Mouse (Mus musculus) intestine, embryonic 14.5 days (tissue): ENCODE measurements at regions not wholly inside any gene's neighbourhood (a gene's known extent, or its start where the extent isn't known, plus 50 kb on each side); places are given as distances from the start of the nearest gene placed in this dataset.

Experiments used
- ATAC-seq: fragments of 200-750 bp; cut with Nextera tagmentation; replicated peaks from 2 replicates; pipeline ENCODE4 v1.8.0; 2017; ENCODE audit warnings: low read depth, moderate number of reproducible peaks, moderate TSS enrichment, moderate library complexity; ENCODE audit not compliant: low FRiP score, low TSS enrichment
- DNase-seq: peaks from one replicate; pipeline ENCODE4 v3.0.0-alpha.2; 2018; ENCODE audit warnings: low spot score
- H3K27ac ChIP-seq: fragments of 300-500 bp; sonication (generic); 2 replicates; pipeline ENCODE4 v1.5.1; 2014; ENCODE audit warnings: low read depth, mild to moderate bottlenecking, control low read depth
- H3K27me3 ChIP-seq: fragments of 300-500 bp; sonication (generic); replicated peaks from 2 replicates; pipeline ENCODE4 v1.6.1; 2014; ENCODE audit warnings: low read length, control low read depth; ENCODE audit not compliant: control insufficient read depth, insufficient read depth
- H3K36me3 ChIP-seq: fragments of 300-500 bp; sonication (generic); 2 replicates; pipeline ENCODE4 v1.6.1; 2014; ENCODE audit warnings: low read length, control low read depth; ENCODE audit not compliant: control insufficient read depth, insufficient read depth
- H3K4me1 ChIP-seq: fragments of 300-500 bp; sonication (generic); replicated peaks from 2 replicates; pipeline ENCODE4 v1.6.1; 2014; ENCODE audit warnings: low read length, control low read depth, mixed read lengths; ENCODE audit not compliant: control insufficient read depth, insufficient read depth
- H3K4me2 ChIP-seq: fragments of 300-500 bp; sonication (generic); 2 replicates; pipeline ENCODE4 v1.6.1; 2014; ENCODE audit warnings: low read length
- H3K4me3 ChIP-seq: fragments of 300-500 bp; sonication (generic); 2 replicates; pipeline ENCODE4 v1.5.1; 2014; ENCODE audit warnings: low read depth, low read length, control low read depth, mixed read lengths
- H3K9ac ChIP-seq: fragments of 300-500 bp; sonication (generic); 2 replicates; pipeline ENCODE4 v1.6.1; 2014; ENCODE audit warnings: mild to moderate bottlenecking, low read length
- H3K9me3 ChIP-seq: fragments of 300-500 bp; sonication (generic); 2 replicates; pipeline ENCODE4 v1.6.1; 2016; ENCODE audit warnings: low read length, control low read depth; ENCODE audit not compliant: control insufficient read depth
- WGBS: fragments of 180-500 bp; shearing (Covaris S2); extraction: QIAGEN DNeasy Blood & Tissue Kit; methylation state at CpG from one replicate; pipeline ENCODE4 v1.1.7; 2014; 5-methylcytosine and 5-hydroxymethylcytosine counted together

- no peaks in the 10 kb centered on the region for H3K27me3 ChIP-seq
- DNase-seq: no peak
- ATAC-seq: no peak
- H3K9me3 ChIP-seq: no peaks in the 10 kb centered on the region
- WGBS: 69% methylated on average over 3 of the region's 3 CpGs
- no peaks in the 10 kb centered on the region for H3K36me3 ChIP-seq
- H3K4me1 ChIP-seq: no peaks in the 10 kb centered on the region
- no peak overlapping the region for H3K9ac ChIP-seq
- H3K4me3 ChIP-seq: no peak overlapping the region
- no peak overlapping the region for H3K27ac ChIP-seq
- H3K4me2 ChIP-seq: no peak overlapping the region
Measured at GRCm38 (mm10) chr11:64579826-64580225, 143.4 kb upstream of the F930015N05Rik start.

- no peak for ATAC-seq
- H3K4me2 ChIP-seq: no peak overlapping the region
- no peak overlapping the region for H3K27ac ChIP-seq
- H3K9me3 ChIP-seq: no peaks in the 10 kb centered on the region
- no peak overlapping the region for H3K9ac ChIP-seq
- DNase-seq: no peak
- H3K36me3 ChIP-seq: no peaks in the 10 kb centered on the region
- WGBS: 84% methylated on average over 6 of the region's 6 CpGs
- H3K27me3 ChIP-seq: no peaks in the 10 kb centered on the region
- H3K4me3 ChIP-seq: no peak overlapping the region
- no peaks in the 10 kb centered on the region for H3K4me1 ChIP-seq
Measured at GRCm38 (mm10) chr11:64586056-64586455, 149.6 kb upstream of the F930015N05Rik start.

- ATAC-seq (no peak), DNase-seq (no peak)
- 82% methylated on average over 7 of the region's 7 CpGs for WGBS
- Histone ChIP-seq H3K27me3 (no peaks in the 10 kb centered on the region), H3K36me3 (no peaks in the 10 kb centered on the region), H3K9me3 (no peaks in the 10 kb centered on the region), H3K4me2 (no peak overlapping the region), H3K4me1 (no peaks in the 10 kb centered on the region), H3K9ac (no peak overlapping the region), H3K27ac (no peak overlapping the region), H3K4me3 (no peak overlapping the region)
Measured at GRCm38 (mm10) chr11:64587034-64587710, 150.7 kb upstream of the F930015N05Rik start.

- 45% methylated on average over 13 of the region's 13 CpGs for WGBS
- DNase-seq (no peak), ATAC-seq (no peak)
- Histone ChIP-seq H3K9me3 (no peaks in the 10 kb centered on the region), H3K4me3 (no peak overlapping the region), H3K27ac (no peak overlapping the region), H3K27me3 (no peaks in the 10 kb centered on the region), H3K4me1 (no peaks in the 10 kb centered on the region), H3K4me2 (no peak overlapping the region), H3K9ac (no peak overlapping the region), H3K36me3 (no peaks in the 10 kb centered on the region)
Measured at GRCm38 (mm10) chr11:64587751-64588600, 151.5 kb upstream of the F930015N05Rik start.

- Histone ChIP-seq H3K4me3 (no peak overlapping the region), H3K36me3 (no peaks in the 10 kb centered on the region)
Measured at GRCm38 (mm10) chr11:64588601-64588989, 152.1 kb upstream of the F930015N05Rik start.

GRCm38 (mm10) chr11:64589026-64589425 is 152.6 kb upstream of the F930015N05Rik start:
- H3K4me2 ChIP-seq: no peak overlapping the region
- no peak for DNase-seq
- H3K9me3 ChIP-seq: no peaks in the 10 kb centered on the region
- H3K27me3 ChIP-seq: no peaks in the 10 kb centered on the region
- no peaks in the 10 kb centered on the region for H3K36me3 ChIP-seq
- 86% methylated on average over 7 of the region's 7 CpGs for WGBS
- H3K4me3 ChIP-seq: no peak overlapping the region
- no peaks in the 10 kb centered on the region for H3K4me1 ChIP-seq
- H3K9ac ChIP-seq: no peak overlapping the region
- no peak overlapping the region for H3K27ac ChIP-seq
- ATAC-seq: no peak

More at GRCm38 (mm10) chr11:64588601-64588989, 152.1 kb upstream of the F930015N05Rik start:
- no peak overlapping the region for H3K27ac ChIP-seq
- no peak overlapping the region for H3K4me2 ChIP-seq
- no peaks in the 10 kb centered on the region for H3K4me1 ChIP-seq
- DNase-seq (no peak), ATAC-seq (no peak)
- no peak overlapping the region for H3K9ac ChIP-seq
- H3K9me3 ChIP-seq: no peaks in the 10 kb centered on the region
- WGBS: 68% methylated on average over 6 of the region's 6 CpGs
- no peaks in the 10 kb centered on the region for H3K27me3 ChIP-seq

GRCm38 (mm10) chr11:64590091-64590490 is 153.6 kb upstream of the F930015N05Rik start:
- DNase-seq (no peak), ATAC-seq (no peak)
- no peak overlapping the region for H3K9ac ChIP-seq
- no peak overlapping the region for H3K27ac ChIP-seq
- H3K4me2 ChIP-seq: no peak overlapping the region
- WGBS: 70% methylated on average over 4 of the region's 4 CpGs
- H3K36me3 ChIP-seq: no peaks in the 10 kb centered on the region
- H3K4me3 ChIP-seq: no peak overlapping the region
- no peaks in the 10 kb centered on the region for H3K9me3 ChIP-seq
- no peaks in the 10 kb centered on the region for H3K27me3 ChIP-seq
- no peaks in the 10 kb centered on the region for H3K4me1 ChIP-seq

GRCm38 (mm10) chr11:64592253-64592652 is 155.8 kb upstream of the F930015N05Rik start:
- no peaks in the 10 kb centered on the region for H3K36me3 ChIP-seq
- ATAC-seq (no peak), DNase-seq (no peak)
- WGBS: 77% methylated on average over 2 of the region's 2 CpGs
- H3K4me3 ChIP-seq: no peak overlapping the region
- no peak overlapping the region for H3K4me2 ChIP-seq
- no peak overlapping the region for H3K9ac ChIP-seq
- no peaks in the 10 kb centered on the region for H3K4me1 ChIP-seq
- no peaks in the 10 kb centered on the region for H3K27me3 ChIP-seq
- no peaks in the 10 kb centered on the region for H3K9me3 ChIP-seq
- no peak overlapping the region for H3K27ac ChIP-seq
